Mouse (Mus musculus) intestine, embryonic 16.5 days (tissue): ENCODE measurements around the gene P2rx6. TPM values are rescaled to one million over a fixed set of nuclear protein-coding genes. Genes with fewer than 3 reads are reported as not detected.
"Not testable (repeated sequence)": the region's sequence is repeated elsewhere in the genome, so short reads cannot be mapped to it uniquely, and the experiment has no call there.

Experiments used
- ATAC-seq: fragments of 200-750 bp; cut with Nextera tagmentation; 2 replicates; pipeline ENCODE4 v1.8.0; 2017; ENCODE audit warnings: moderate TSS enrichment, moderate library complexity
- H3K27ac ChIP-seq: fragments of 300-500 bp; sonication (generic); 2 replicates; pipeline ENCODE4 v1.5.1; 2014; ENCODE audit warnings: mild to moderate bottlenecking, low read length
- H3K27me3 ChIP-seq: fragments of 300-500 bp; sonication (generic); replicated peaks from 2 replicates; pipeline ENCODE4 v1.6.1; 2014; ENCODE audit warnings: low read length, control low read depth, mixed read lengths; ENCODE audit not compliant: control insufficient read depth, insufficient read depth
- H3K36me3 ChIP-seq: fragments of 300-500 bp; sonication (generic); 2 replicates; pipeline ENCODE4 v1.6.1; 2014; ENCODE audit warnings: low read length, control low read depth; ENCODE audit not compliant: control insufficient read depth, insufficient read depth
- H3K4me1 ChIP-seq: fragments of 300-500 bp; sonication (generic); 2 replicates; pipeline ENCODE4 v1.6.1; 2014; ENCODE audit warnings: low read length, control low read depth, mixed read lengths; ENCODE audit not compliant: control insufficient read depth, insufficient read depth
- H3K4me2 ChIP-seq: fragments of 300-500 bp; sonication (generic); 2 replicates; pipeline ENCODE4 v1.6.1; 2014; ENCODE audit warnings: low read depth, low read length, control low read depth
- H3K4me3 ChIP-seq: fragments of 300-500 bp; sonication (generic); 2 replicates; pipeline ENCODE4 v1.5.1; 2014; ENCODE audit warnings: mild to moderate bottlenecking, low read length
- H3K9ac ChIP-seq: fragments of 300-500 bp; sonication (generic); 2 replicates; pipeline ENCODE4 v1.6.1; 2014; ENCODE audit warnings: low read depth, low read length
- H3K9me3 ChIP-seq: fragments of 300-500 bp; sonication (generic); 2 replicates; pipeline ENCODE4 v1.6.1; 2016; ENCODE audit warnings: low read length, control low read depth; ENCODE audit not compliant: control insufficient read depth
- WGBS: fragments of 180-500 bp; shearing (Covaris S2); extraction: QIAGEN DNeasy Blood & Tissue Kit; methylation state at CpG from one replicate; pipeline ENCODE4 v1.1.7; 2014; 5-methylcytosine and 5-hydroxymethylcytosine counted together
- polyA plus RNA-seq: library from polyadenylated mRNA; unstranded; fragments of >200 nt; fragmentation: Nextera tagmentation; extraction: Ambion mirVana; gene quantifications from 2 replicates; pipeline ENCODE4 v1.2.1, GENCODE M21; 2015

P2rx6 gene
- polyA plus RNA-seq, 1 experiment from 2014 or later, result 0.48 TPM

DNA sequence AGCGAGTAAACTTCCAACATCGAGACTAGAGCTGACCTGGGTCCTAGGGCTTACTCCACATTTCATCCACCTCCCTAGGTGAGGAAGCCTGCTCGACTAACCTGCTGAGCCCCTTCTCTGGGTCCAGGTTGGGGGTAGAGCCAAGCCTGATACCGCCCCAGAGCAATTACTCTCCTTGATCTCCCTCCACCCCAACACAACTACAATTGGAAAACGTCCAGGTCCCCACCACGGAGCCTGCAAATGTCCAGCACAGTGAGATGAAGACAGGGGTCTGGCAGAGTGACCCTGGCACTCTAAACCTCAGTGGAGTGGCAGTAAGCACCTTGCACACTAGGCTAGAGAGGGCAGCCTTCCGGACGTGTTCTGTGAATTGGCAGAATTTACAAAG lies 15.1 kb downstream of the P2rx6 start:
- H3K9ac ChIP-seq, result peak overlapping the region; percentile 77
- ATAC-seq, result no peak
- 0 out of 2 replicates have a peak overlapping the region, but pooled peaks have one; percentile 54 for H3K27ac ChIP-seq
- H3K27me3 ChIP-seq, result peaks cover 6% of the 10 kb centered on the region; the same call in 1 of the 2 replicates
- H3K9me3 ChIP-seq, result no peaks in the 10 kb centered on the region
- peak overlapping the region; percentile 73 for H3K4me3 ChIP-seq
- WGBS, result 20% methylated on average over 8 of the region's 8 CpGs
- peak overlapping the region; percentile 92 for H3K4me2 ChIP-seq
- H3K4me1 ChIP-seq, result peaks cover 7% of the 10 kb centered on the region; the same call in 1 of the 2 replicates
- H3K36me3 ChIP-seq, result no peaks in the 10 kb centered on the region

DNA sequence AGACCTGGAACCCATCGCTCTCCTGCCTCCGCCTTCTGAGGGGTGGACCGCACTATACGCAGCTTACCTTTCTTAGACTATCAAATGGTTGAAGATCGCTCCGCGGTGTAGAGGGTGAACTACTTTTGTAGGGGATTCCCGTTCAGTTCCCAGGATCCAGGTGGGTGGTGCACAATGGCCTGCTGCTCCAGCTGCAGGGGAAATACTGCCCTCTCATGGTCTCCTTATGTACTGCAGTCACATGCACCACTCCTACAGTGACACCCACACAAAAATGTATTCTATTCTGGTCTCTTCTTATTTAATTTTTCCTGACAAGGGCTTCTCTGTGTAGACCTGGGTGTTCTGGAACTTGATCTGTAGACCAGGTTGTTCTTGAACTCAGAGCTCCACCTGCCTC lies 21.4 kb downstream of the P2rx6 start, which contains the start of gene Slc7a4:
TSS of gene Slc7a4 (minus strand) at position 151 of the 400 bp plus-strand sequence.
- H3K4me1 ChIP-seq, result no peaks in the 10 kb centered on the region
- H3K9me3 ChIP-seq, result peaks cover 3% of the 10 kb centered on the region; the same call in 1 of the 2 replicates
- no peak within 1 kb of the TSS for H3K9ac ChIP-seq
- H3K27me3 ChIP-seq, result no peaks in the 10 kb centered on the region
- no peak within 1 kb of the TSS for H3K4me3 ChIP-seq
- no peak within 1 kb of the TSS for H3K27ac ChIP-seq
- WGBS, result 23% methylated on average over 8 of the region's 8 CpGs
- no peak within 1 kb of the TSS for H3K4me2 ChIP-seq
- H3K36me3 ChIP-seq, result no peaks in the 10 kb centered on the region
- ATAC-seq, result no peak

DNA sequence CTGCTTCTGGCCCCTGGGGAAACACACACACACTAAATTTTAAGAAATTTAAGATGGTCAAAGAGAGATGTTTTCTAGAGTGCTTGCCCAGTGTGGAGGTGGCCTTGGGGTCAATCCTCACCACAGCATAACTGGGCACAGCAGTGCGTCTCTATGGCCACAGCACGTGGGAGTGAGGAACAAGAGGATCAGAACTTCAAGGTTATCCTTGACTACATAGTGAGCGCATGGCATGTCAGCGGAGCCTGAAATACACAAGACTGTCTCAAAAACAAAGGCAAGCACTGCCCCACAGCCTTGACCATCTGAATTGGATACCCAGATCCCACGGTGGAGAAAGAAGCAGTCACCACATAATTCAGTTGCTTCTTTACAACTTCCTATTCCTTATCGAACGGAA lies 22.9 kb downstream of the P2rx6 start:
- ATAC-seq, result no peak
- Histone ChIP-seq H3K27ac (no peak overlapping the region), H3K27me3 (no peaks in the 10 kb centered on the region), H3K4me2 (no peak overlapping the region), H3K4me3 (no peak overlapping the region), H3K9ac (no peak overlapping the region), H3K4me1 (no peaks in the 10 kb centered on the region), H3K9me3 (peaks cover 3% of the 10 kb centered on the region; the same call in 1 of the 2 replicates), H3K36me3 (no peaks in the 10 kb centered on the region)
- 89% methylated on average over 7 of the region's 7 CpGs for WGBS

DNA sequence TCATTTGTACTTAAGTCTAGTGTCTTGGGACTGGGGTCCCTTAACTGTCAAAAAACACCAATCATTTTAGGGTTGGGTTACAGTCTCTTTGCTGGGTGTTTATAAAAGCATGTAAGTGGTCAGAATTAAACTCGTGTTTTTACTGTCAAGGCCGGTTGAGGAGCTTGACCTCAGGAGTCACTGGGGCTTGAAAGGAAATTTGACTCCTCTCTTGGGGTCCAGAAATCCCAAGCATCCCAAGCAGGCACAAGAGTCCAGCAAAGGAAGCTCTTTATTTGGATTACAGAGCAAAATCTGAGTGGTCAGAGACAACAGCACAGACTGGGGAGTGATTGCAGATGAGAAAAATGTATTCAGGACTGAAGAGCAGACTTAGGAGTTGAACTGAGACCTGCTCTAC lies 29.0 kb downstream of the P2rx6 start:
- WGBS, result 34% methylated on average over 2 of the region's 2 CpGs
- H3K27ac ChIP-seq, result no peak overlapping the region
- H3K9ac ChIP-seq, result no peak overlapping the region
- ATAC-seq, result no peak
- H3K27me3 ChIP-seq, result no peaks in the 10 kb centered on the region
- H3K36me3 ChIP-seq, result no peaks in the 10 kb centered on the region
- no peaks in the 10 kb centered on the region for H3K4me1 ChIP-seq
- no peak overlapping the region for H3K4me2 ChIP-seq
- peaks cover 3% of the 10 kb centered on the region; the same call in 1 of the 2 replicates for H3K9me3 ChIP-seq
- no peak overlapping the region for H3K4me3 ChIP-seq

DNA sequence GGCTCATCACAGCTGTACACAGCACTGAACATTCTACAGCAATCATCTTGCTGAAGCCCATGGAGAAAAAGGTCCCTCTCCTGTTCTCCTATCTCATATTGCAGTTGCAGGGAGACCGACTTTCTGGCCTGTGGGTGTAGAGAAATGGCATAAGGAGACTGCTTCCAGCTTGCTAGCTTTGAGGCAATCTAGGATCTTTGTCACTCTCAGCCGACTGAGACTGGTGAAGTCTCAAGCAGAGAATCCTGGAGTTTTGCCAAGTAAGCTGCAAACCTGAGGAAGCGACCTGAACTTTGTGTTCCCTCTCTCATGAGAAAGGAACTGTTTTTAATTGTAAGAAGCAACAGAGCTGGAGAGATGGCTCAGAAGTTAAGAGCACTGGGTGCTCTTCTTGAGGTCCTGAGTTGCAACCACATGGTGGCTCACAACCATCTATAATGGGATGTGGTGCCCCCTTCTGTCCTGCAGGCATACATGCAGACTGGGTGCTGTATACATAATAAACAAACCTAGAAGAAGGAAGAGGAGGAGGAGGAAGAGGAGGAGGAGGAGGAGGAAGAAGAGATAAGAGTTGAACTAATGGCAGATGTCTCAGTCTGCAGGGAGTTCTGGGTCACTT lies 39.4 kb downstream of the P2rx6 start:
- no peak overlapping the region for H3K4me2 ChIP-seq
- H3K9ac ChIP-seq, result no peak overlapping the region
- H3K27me3 ChIP-seq, result no peaks in the 10 kb centered on the region
- no peaks in the 10 kb centered on the region for H3K9me3 ChIP-seq
- no peak overlapping the region for H3K4me3 ChIP-seq
- H3K27ac ChIP-seq, result no peak overlapping the region
- ATAC-seq, result no peak
- no peaks in the 10 kb centered on the region for H3K4me1 ChIP-seq
- no peaks in the 10 kb centered on the region for H3K36me3 ChIP-seq
- WGBS, result 50% methylated on average over 3 of the region's 3 CpGs

DNA sequence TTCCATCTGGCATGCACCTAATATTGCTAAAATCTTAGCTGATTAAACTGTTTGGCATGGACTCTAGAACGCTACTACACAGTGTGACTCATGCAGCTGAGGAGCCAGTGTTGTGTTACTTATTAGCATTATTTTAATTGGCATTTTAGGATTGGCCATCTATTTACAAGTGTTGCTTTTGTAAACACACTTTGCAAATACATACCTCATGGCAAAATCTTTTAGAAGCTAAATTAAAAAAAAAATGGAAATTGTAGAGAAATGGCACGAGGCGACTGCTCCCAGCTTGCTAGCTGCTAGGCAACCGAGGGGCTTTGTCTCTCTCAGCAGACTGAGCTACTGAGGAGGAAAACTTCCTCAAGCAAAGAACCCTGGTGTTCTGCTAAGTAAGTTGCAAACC lies 43.3 kb downstream of the P2rx6 start:
- H3K4me1 ChIP-seq, result no peaks in the 10 kb centered on the region
- ATAC-seq, result no peak
- H3K27me3 ChIP-seq, result no peaks in the 10 kb centered on the region
- no peaks in the 10 kb centered on the region for H3K36me3 ChIP-seq
- H3K9me3 ChIP-seq, result no peaks in the 10 kb centered on the region
- 67% methylated on average over 4 of the region's 4 CpGs for WGBS
- H3K9ac ChIP-seq, result no peak overlapping the region
- H3K27ac ChIP-seq, result no peak overlapping the region
- H3K4me3 ChIP-seq, result no peak overlapping the region
- H3K4me2 ChIP-seq, result no peak overlapping the region

DNA sequence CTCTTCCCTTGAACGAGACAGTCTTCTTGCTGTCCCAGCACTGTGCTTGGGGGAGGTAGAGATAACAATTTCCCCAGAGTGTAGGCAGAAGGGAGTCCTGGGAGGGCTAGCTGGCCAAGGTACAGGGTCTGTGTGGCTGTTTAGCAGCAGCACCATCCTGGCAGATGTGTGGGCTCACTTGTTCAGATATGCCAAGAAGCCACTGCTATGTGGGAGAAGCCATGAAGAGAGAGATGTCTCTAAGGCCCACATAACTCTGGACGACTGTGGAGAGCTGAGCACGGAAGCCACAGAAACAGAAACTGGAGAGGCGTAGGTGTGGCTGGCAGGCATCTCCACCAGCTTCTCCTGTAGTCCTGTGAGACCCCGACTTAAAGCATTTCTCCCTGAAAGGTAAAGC lies 44.0 kb downstream of the P2rx6 start:
- Histone ChIP-seq H3K4me3 (no peak overlapping the region), H3K36me3 (no peaks in the 10 kb centered on the region), H3K9ac (no peak overlapping the region), H3K9me3 (no peaks in the 10 kb centered on the region), H3K27me3 (no peaks in the 10 kb centered on the region), H3K27ac (no peak overlapping the region), H3K4me1 (no peaks in the 10 kb centered on the region), H3K4me2 (no peak overlapping the region)
- whole genome bisulfite sequencing, result 74% methylated on average over 5 of the region's 5 CpGs
- ATAC-seq, result no peak

DNA sequence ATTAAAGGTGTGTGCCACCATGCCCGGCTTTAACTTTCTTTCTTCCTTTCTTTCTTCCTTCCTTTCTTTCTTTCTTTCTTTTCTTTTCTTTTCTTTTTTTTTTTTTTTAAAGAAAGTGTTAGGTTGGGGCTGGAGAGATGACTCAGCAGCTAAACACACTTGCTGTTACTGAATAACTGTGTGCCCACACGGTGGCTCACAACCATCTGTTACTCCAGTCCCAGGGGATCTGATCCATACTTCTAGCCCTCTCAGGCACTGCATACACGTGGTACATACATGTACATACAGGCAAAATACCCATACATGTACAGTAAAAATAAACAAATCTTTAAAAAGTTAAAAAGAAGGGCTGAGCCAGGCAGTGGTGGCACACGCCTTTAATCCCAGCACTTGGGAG lies 49.7 kb downstream of the P2rx6 start:
- no peaks in the 10 kb centered on the region for H3K27me3 ChIP-seq
- no peak overlapping the region for H3K4me2 ChIP-seq
- H3K27ac ChIP-seq, result no peak overlapping the region
- H3K4me3 ChIP-seq, result no peak overlapping the region
- H3K9me3 ChIP-seq, result no peaks in the 10 kb centered on the region
- H3K36me3 ChIP-seq, result no peaks in the 10 kb centered on the region
- no peak overlapping the region for H3K9ac ChIP-seq
- 66% methylated on average over 4 of the region's 4 CpGs for WGBS
- H3K4me1 ChIP-seq, result no peaks in the 10 kb centered on the region
- no peak for ATAC-seq

DNA sequence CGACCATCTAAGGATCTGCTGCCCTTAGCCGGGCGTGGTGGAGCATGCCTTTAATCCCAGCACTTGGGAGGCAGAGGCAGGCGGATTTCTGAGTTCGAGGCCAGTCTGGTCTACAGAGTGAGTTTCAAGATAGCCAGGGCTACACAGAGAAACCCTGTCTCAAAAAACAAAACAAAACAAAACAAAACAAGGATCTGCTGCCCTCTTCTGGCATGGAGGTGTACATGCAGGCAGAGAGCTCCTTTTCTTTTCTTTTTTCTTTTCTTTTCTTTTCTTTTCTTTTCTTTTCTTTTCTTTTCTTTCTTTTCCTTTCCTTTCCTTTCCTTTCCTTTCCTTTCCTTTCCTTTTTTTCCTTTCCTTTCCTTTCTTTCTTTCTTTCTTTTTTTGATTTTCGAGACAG lies 53.1 kb downstream of the P2rx6 start:
- not testable (repeated sequence) for H3K36me3 ChIP-seq, H3K4me2 ChIP-seq, H3K4me1 ChIP-seq, H3K4me3 ChIP-seq, H3K9me3 ChIP-seq, H3K27ac ChIP-seq, H3K27me3 ChIP-seq, ATAC-seq, H3K9ac ChIP-seq
- 89% methylated on average over 6 of the region's 6 CpGs for WGBS

DNA sequence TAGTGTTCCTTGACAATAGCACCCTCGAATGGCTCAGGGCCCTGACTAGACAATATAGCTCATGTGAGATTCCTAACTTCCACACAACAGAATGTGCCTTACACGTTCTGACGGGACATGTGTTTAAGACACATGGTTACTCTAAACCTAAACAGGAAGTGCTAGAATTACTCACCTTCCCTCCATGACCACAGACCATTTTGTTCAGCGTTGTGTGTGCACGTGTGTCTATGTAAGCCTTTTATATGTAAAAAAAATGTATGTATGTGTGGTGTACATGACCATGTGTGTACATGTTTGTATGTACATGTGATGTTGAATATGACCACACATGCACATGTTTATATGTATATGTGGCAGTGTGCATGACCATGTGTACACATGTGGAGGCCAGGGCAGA lies 54.5 kb downstream of the P2rx6 start:
- no peak overlapping the region for H3K27ac ChIP-seq
- H3K9ac ChIP-seq, result no peak overlapping the region
- ATAC-seq, result no peak
- no peaks in the 10 kb centered on the region for H3K27me3 ChIP-seq
- no peaks in the 10 kb centered on the region for H3K36me3 ChIP-seq
- no peaks in the 10 kb centered on the region for H3K9me3 ChIP-seq
- H3K4me3 ChIP-seq, result no peak overlapping the region
- 77% methylated on average over 5 of the region's 5 CpGs for WGBS
- no peak overlapping the region for H3K4me2 ChIP-seq
- H3K4me1 ChIP-seq, result peaks cover 10% of the 10 kb centered on the region
